Mouse (Mus musculus): ENCODE measurements around the gene Adamtsl4. TPM values are rescaled to one million over a fixed set of nuclear protein-coding genes. Genes with fewer than 3 reads are reported as not detected.
"Not testable (repeated sequence)": the region's sequence is repeated elsewhere in the genome, so short reads cannot be mapped to it uniquely, and the experiment has no call there.

Adamtsl4 gene
- total and polyA plus RNA-seq, 3 experiments, result 39.2 to 51.4 (median 46.2) TPM

GRCm38 (mm10) chr3:95696360-95696759 is 8.6 kb upstream of the Adamtsl4 start:
- no peaks in the 10 kb centered on the region for H3K79me2 ChIP-seq (replicated peaks; ENCODE audit: control insufficient read depth, insufficient read depth, low read length)
- H3K36me3 ChIP-seq (ENCODE audit: control insufficient read depth, insufficient read depth, low read length), result peaks cover 16% of the 10 kb centered on the region
- no peaks in the 10 kb centered on the region for H3K27me3 ChIP-seq (ENCODE audit: control insufficient read depth, insufficient read depth, low read length)
- H3K27ac ChIP-seq, result peak overlapping the region; percentile 89
- 53% methylated on average over 7 of the region's 7 CpGs for WGBS
- TF ChIP-seq CTCF (IDR thresholded peaks at IDR 0.05), result no peak
- no peak for TF ChIP-seq POLR2A (IDR thresholded peaks at IDR 0.05; ENCODE audit: insufficient read depth, low read depth, low read length)
- no peak for TF ChIP-seq EP300 (IDR thresholded peaks at IDR 0.05; ENCODE audit: insufficient read depth, low read depth, low read length)
- intact Hi-C loops (cut with DNase I), result no loop called here
- H3K4me1 ChIP-seq (ENCODE audit: control insufficient read depth, insufficient read depth, low read length), result peaks cover 38% of the 10 kb centered on the region
- no peak overlapping the region for H3K9ac ChIP-seq (ENCODE audit: low read depth, low read length)
- DNase-seq, result peak; percentile 21 to 39
- H3K4me3 ChIP-seq, result no peak overlapping the region

GRCm38 (mm10) chr3:95695796-95696195 is 8.1 kb upstream of the Adamtsl4 start:
- no peaks in the 10 kb centered on the region for H3K79me2 ChIP-seq (replicated peaks; ENCODE audit: control insufficient read depth, insufficient read depth, low read length)
- WGBS, result 70% methylated on average over 3 of the region's 3 CpGs
- H3K27ac ChIP-seq, result peak overlapping the region; percentile 89
- H3K9ac ChIP-seq (ENCODE audit: low read depth, low read length), result peak overlapping the region; percentile 14; the same call in 1 of the 2 replicates
- H3K27me3 ChIP-seq (ENCODE audit: control insufficient read depth, insufficient read depth, low read length), result no peaks in the 10 kb centered on the region
- no peak overlapping the region for H3K4me3 ChIP-seq
- H3K4me1 ChIP-seq (ENCODE audit: control insufficient read depth, insufficient read depth, low read length), result peaks cover 36% of the 10 kb centered on the region
- peaks cover 12% of the 10 kb centered on the region; the same call in 1 of the 2 replicates for H3K36me3 ChIP-seq (ENCODE audit: control insufficient read depth, insufficient read depth, low read length)
- peak in 1 of 2 experiments; percentile 28 for DNase-seq
- intact Hi-C loops (cut with DNase I), result loop anchor here (2.0 kb wide), 1 partner anchor 21 kb away; no protein-coding TSS in a partner anchor
- TF ChIP-seq POLR2A (IDR thresholded peaks at IDR 0.05; ENCODE audit: insufficient read depth, low read depth, low read length) (no peak), CTCF (IDR thresholded peaks at IDR 0.05) (no peak), EP300 (IDR thresholded peaks at IDR 0.05; ENCODE audit: insufficient read depth, low read depth, low read length) (no peak)

GRCm38 (mm10) chr3:95694808-95695703 is 7.3 kb upstream of the Adamtsl4 start:
- Histone ChIP-seq H3K4me1 (ENCODE audit: control insufficient read depth, insufficient read depth, low read length) (peaks cover 32% of the 10 kb centered on the region), H3K27ac (peak overlapping the region; percentile 89), H3K27me3 (ENCODE audit: control insufficient read depth, insufficient read depth, low read length) (no peaks in the 10 kb centered on the region)

GRCm38 (mm10) chr3:95693821-95694807 is 6.4 kb upstream of the Adamtsl4 start:
- WGBS, result 33% methylated on average over 11 of the region's 11 CpGs
- Histone ChIP-seq H3K79me2 (replicated peaks; ENCODE audit: control insufficient read depth, insufficient read depth, low read length) (no peaks in the 10 kb centered on the region), H3K27me3 (ENCODE audit: control insufficient read depth, insufficient read depth, low read length) (no peaks in the 10 kb centered on the region), H3K4me3 (no peak overlapping the region), H3K9ac (ENCODE audit: low read depth, low read length) (no peak overlapping the region), H3K27ac (peak overlapping the region; percentile 89), H3K4me1 (ENCODE audit: control insufficient read depth, insufficient read depth, low read length) (peaks cover 31% of the 10 kb centered on the region), H3K36me3 (ENCODE audit: control insufficient read depth, insufficient read depth, low read length) (peaks cover 12% of the 10 kb centered on the region; the same call in 1 of the 2 replicates)
- intact Hi-C loops (cut with DNase I), result loop anchor here (2.0 kb wide), 1 partner anchor 19 kb away; no protein-coding TSS in a partner anchor
- no peak for TF ChIP-seq EP300 (IDR thresholded peaks at IDR 0.05; ENCODE audit: insufficient read depth, low read depth, low read length)
- no peak for TF ChIP-seq CTCF (IDR thresholded peaks at IDR 0.05)
- no peak for TF ChIP-seq POLR2A (IDR thresholded peaks at IDR 0.05; ENCODE audit: insufficient read depth, low read depth, low read length)
- DNase-seq, result peak in 1 of 2 experiments; percentile 26

More at GRCm38 (mm10) chr3:95694808-95695703, 7.3 kb upstream of the Adamtsl4 start:
- 63% methylated on average over 11 of the region's 11 CpGs for WGBS
- H3K4me3 ChIP-seq, result no peak overlapping the region
- peak overlapping the region; percentile 64 for H3K9ac ChIP-seq (ENCODE audit: low read depth, low read length)
- H3K79me2 ChIP-seq (replicated peaks; ENCODE audit: control insufficient read depth, insufficient read depth, low read length), result no peaks in the 10 kb centered on the region
- TF ChIP-seq POLR2A (IDR thresholded peaks at IDR 0.05; ENCODE audit: insufficient read depth, low read depth, low read length) (0 out of 2 replicates have a peak, but pooled peaks have one; percentile 35), CTCF (IDR thresholded peaks at IDR 0.05) (no peak)
- intact Hi-C loops (cut with DNase I), result loop anchor here (2.0 kb wide), 1 partner anchor 20 kb away; no protein-coding TSS in a partner anchor
- DNase-seq, result peak; percentile 43 to 51
- peaks cover 12% of the 10 kb centered on the region; the same call in 1 of the 2 replicates for H3K36me3 ChIP-seq (ENCODE audit: control insufficient read depth, insufficient read depth, low read length)

- Histone ChIP-seq H3K79me2 (replicated peaks; ENCODE audit: control insufficient read depth, insufficient read depth, low read length) (no peaks in the 10 kb centered on the region), H3K27ac (peak overlapping the region; percentile 89), H3K4me1 (ENCODE audit: control insufficient read depth, insufficient read depth, low read length) (peaks cover 34% of the 10 kb centered on the region), H3K9ac (ENCODE audit: low read depth, low read length) (no peak overlapping the region), H3K27me3 (ENCODE audit: control insufficient read depth, insufficient read depth, low read length) (no peaks in the 10 kb centered on the region), H3K4me3 (no peak overlapping the region), H3K36me3 (ENCODE audit: control insufficient read depth, insufficient read depth, low read length) (peaks cover 12% of the 10 kb centered on the region; the same call in 1 of the 2 replicates)
- TF ChIP-seq EP300 (IDR thresholded peaks at IDR 0.05; ENCODE audit: insufficient read depth, low read depth, low read length) (0 out of 2 replicates have a peak, but pooled peaks have one; percentile 22), POLR2A (IDR thresholded peaks at IDR 0.05; ENCODE audit: insufficient read depth, low read depth, low read length) (0 out of 2 replicates have a peak, but pooled peaks have one; percentile 19), CTCF (IDR thresholded peaks at IDR 0.05) (no peak)
- peak; percentile 33 to 57 for DNase-seq
- intact Hi-C loops (cut with DNase I), result no loop called here
- 60% methylated on average over 6 of the region's 6 CpGs for whole genome bisulfite sequencing
Observed at GRCm38 (mm10) chr3:95692677-95693076, 5.0 kb upstream of the Adamtsl4 start.

GRCm38 (mm10) chr3:95690552-95690951 is 2.8 kb upstream of the Adamtsl4 start:
- H3K9ac ChIP-seq (ENCODE audit: low read depth, low read length); H3K79me2 ChIP-seq (replicated peaks; ENCODE audit: control insufficient read depth, insufficient read depth, low read length); intact Hi-C loops (cut with DNase I); DNase-seq; H3K4me3 ChIP-seq; H3K27me3 ChIP-seq (ENCODE audit: control insufficient read depth, insufficient read depth, low read length): not testable (repeated sequence)
- H3K27ac ChIP-seq, result peak overlapping the region; percentile 96
- WGBS, result 81% methylated on average over 2 of the region's 2 CpGs
- H3K36me3 ChIP-seq (ENCODE audit: control insufficient read depth, insufficient read depth, low read length), result peaks cover 12% of the 10 kb centered on the region; the same call in 1 of the 2 replicates
- H3K4me1 ChIP-seq (ENCODE audit: control insufficient read depth, insufficient read depth, low read length), result peaks cover 31% of the 10 kb centered on the region
